Mouse (Mus musculus) embryo, embryonic 11 days (tissue): ENCODE data around the gene Gtpbp8.

ENCODE experiments used
- DNase-seq: peaks from one replicate; pipeline ENCODE4 v3.0.0-alpha.2; 2015

Gene Gtpbp8

DNA sequence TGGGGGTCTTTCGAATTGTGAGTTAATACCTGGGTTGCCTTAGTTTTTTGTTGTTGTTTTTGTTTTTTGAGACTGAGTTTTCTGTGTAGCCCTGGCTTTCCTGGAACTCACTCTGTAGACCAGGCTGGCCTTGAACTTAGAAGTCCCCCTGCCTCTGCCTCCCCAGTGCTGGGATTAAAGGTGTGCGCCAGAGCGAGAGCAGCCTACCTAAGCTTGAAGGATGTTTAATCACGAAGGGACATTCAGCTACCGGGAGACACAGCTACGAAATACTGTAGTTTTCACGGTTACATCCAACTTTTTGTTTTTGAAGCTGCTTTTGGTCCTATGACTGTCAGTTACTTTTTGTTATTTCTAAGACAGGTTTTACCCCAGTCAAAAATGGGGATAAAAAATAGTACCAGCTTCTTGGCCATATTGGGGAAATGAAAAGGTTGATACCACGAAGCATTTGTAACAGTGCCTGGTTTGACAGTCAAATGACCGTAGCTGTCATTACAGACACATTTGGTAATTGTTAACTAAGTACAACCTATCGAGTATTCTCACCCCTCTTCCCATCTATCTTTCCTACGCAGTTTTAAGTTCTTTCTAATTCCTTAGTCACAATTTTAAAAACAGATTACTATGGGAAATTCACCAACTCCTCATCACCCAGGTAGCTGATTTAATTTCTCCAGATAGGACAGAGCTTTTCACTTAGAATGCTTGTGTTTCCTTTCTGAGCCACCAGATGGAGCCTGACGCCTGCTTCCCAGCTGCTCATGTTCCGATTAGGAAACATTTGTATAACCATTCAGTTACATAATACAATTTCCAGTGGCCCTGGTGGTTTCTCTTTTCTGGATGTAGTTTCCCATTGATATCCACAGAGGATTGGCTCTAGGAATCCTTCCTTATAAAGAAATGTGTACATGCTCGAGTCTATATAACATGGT, 20.6 kb downstream of the Gtpbp8 start:
- DNase-seq: peak; percentile 78

DNA sequence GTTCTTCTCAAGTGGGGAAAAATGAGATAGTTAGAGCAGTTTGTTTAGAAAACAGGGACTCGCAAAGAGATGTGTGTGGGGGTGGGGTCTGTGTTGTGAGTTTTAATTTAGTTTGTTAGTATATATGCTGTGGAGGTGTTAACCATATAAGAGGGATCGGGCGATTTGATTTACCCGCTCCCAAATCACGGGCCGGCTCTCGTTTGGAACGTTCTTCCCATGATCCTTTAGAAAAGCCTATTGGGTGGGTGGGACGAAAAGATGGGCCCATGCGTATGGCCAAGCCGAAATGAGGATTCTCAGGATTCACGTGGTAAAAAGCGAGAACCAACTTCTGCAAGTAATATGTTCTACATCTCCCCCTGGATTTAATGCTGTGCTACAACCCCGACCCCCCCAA, 21.3 kb downstream of the Gtpbp8 start:
- DNase-seq: peak; percentile 83

DNA sequence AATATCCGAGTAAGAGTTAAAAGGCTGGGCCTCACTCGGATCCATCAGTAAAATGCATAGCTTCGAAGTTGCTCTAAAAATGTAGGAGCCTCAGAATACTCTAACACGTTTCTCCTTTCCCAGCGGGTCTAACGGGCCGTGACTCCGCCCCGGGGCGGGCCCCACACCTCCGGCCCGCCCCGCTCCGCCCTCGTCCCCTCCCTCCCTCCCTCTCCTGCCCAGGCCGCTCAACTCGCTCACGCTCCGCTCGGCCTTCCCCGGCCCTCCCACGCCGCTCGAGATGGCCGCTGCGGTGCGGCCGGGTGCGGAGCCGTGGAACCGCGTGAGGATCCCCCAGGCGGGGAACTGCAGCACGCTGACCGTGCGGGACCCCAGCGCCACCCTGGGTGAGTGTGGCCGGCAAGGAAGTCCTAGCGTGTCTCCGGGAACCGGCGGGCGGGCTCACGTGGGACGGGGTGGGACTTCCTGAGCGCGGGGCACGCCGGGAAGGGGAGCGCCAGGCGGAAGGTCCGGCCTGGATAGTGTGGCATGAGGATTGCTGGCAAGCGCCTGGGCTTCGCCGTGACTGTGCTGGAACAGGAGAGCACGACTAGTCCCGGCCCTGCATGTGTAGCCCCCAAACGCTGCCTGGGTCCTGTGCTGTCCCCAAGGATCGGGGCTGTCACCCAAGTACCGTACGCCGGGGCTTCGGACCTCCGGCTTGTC, 21.9 kb downstream of the Gtpbp8 start, which contains the start of gene Nepro:
TSS of gene Nepro (plus strand) at position 219 of the 705 bp plus-strand sequence.
- DNase-seq: peak; percentile 95

DNA sequence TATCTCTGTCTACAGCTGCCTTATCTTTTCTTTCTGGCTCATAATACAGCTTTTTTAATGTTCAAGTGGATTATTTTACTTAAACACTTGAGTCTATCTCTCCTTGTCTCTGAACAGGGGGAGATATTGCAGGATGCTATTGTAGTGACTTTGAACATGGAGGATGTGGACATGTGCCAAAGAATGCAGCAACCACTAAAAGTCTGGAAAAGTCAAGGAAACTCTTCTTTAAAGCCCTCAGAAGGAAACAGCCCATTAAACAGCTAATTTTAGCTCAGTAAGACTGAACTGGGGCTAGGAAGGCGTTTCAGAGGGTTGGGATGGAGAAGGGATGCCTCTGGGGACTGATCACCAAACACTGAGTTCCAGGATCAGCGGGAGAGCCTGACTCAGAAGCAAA, 23.5 kb downstream of the Gtpbp8 start:
- no peak for DNase-seq

DNA sequence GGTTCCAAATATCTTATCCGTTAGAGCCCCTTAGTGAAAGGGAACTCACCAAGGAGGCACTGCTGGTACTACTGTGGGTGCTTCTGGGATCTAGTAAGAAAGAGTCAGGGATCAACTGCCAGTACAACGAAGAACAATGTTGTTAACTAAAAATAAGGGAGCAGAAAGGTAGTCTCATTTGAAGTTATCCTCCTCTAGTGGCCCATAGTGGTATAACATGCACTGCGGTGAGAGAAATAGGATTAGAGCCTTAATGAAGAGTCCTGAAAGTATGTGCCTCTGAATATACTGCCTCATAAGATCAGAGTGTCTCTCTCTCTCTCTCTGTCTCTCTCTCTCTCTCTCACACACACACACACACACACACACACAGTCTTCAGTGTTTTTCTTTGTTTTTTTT, 25.6 kb downstream of the Gtpbp8 start:
- no peak for DNase-seq

DNA sequence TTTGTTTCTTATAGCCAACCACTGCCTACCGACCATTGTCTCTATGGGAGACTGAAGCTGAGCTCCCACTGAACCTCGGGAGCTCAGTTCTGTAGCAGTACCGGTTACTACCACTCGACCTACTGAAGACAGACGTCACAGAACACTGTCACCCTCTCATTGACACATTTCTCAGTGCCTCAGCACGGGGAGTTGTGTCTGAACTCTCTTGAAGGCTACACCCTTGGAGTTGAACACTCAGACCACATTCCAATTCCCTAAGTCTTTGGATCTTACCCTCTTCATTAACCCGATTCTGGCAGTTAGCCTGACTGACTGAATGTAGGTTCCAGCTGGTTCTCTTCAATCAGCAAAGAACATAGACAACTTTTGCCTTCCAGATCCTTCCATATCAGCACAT, 26.8 kb downstream of the Gtpbp8 start:
- DNase-seq: no peak

DNA sequence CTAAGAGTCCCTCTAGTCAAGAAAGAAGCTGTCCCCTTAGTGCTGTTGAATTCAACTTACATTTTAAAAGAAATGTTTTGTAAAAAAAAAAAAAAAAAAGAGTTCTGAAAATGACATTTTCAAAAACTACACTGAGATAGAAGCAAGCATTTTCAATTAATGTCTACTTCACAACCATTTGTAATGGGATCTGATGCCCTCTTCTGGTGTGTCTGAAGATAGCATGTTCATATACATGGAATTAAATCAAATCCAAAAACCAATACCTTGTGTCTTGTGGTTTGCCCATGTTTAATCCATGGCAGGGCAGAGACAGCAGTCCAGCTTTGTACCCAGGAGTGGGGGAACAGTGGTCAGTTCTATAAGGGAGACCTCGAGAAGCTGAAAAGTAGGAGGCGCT, 28.3 kb downstream of the Gtpbp8 start:
- DNase-seq: no peak

DNA sequence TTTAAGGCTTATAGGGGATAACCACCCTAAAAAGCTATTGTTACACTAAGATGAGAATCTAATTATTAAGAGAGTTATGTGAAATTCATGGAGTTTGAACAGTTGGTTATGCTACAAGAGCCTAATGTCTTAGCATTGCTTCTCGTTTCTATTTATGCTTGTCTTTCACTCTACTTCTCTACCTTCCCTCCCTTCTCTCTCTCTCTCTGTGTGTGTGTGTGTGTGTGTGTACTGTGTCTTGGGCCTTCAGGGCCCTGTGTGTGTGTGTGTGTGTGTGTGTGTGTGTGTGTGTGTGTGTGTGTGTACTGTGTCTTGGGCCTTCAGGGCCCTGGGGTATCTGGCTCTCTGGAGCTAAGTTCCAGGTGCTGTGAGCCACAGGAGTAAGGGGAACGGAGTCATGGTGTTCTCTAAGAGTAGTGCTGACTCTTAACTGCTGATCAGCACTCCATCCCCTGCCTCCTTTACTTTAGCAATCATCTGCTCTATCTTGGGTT, 29.0 kb downstream of the Gtpbp8 start:
- no peak for DNase-seq

DNA sequence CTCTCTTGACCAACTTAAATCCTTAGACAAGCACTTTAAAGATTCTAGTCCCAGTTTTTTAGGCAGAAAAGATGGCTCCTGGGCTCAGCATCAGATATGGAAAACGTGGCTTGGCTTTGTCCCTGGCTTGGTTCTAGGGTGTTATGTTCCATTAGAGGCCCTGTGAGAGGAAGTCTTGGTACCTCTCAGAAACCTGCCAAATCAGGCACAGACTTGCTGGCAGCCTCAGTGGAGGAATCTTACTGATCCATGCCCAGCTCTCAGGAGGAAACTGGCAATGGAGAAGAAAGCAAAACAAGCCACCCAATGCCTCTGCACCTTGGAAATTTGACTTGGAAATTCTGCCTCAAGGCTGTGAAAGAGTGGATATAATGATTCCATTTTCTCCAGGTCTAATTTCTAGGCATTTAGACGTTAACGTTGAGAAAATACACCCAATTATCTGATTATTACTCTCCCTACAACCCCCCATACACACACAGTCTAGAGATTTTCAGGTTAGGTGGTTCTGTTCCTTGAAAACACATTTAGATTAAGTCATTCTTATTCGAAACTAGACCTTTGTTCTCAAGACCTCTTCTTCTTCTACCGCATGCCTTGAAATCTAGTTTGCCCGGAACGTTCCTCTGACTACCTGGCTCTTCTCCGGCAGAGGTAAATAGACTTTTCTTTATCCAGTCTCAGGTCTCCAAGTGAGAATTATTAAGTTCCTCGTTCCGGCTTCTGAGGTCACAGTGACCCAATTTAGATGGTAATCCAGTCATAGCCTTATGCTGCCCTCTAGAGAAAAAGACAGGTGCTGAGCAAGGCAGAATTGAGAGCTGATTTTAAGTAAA, 29.6 kb downstream of the Gtpbp8 start:
- peak; percentile 83 for DNase-seq

DNA sequence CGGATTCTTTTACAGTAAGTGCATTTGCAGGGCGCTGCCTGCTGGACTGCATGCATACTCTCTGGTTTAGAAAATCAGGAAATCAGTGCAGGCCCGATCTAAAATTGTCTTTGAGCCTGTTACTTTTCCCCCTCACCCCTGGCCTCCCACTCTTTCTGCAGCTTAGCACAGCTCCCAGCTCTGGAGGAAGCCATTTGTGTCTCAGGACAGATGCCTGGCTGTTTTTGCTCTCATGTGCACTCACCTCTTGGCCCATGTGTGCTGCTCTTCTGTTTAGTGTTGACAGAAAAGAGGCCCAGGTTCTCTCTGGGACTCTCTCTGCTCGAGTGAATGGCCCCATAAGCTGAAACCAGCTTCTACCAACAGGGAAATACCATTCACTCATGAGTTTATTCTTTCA, 42.7 kb downstream of the Gtpbp8 start:
- DNase-seq: no peak

DNA sequence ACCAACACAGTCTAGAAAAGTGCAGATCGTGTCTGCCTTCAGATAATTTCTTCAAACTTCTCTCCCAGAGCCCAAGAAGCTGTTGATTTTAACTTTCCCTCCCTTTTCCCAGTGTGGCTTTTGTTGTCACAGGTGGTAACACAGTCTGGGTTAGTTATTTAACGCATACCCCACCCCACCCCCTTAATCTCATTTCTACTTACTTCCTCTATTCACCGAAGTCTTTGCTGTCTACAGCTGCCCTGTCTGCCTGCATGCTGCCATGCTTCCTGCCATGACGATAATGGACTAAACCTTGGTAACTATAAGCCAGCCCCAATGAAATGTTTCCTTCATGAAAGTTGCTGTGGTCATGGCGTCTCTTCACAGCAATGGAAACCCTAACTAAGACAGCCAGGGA, 43.9 kb downstream of the Gtpbp8 start:
- DNase-seq: no peak

DNA sequence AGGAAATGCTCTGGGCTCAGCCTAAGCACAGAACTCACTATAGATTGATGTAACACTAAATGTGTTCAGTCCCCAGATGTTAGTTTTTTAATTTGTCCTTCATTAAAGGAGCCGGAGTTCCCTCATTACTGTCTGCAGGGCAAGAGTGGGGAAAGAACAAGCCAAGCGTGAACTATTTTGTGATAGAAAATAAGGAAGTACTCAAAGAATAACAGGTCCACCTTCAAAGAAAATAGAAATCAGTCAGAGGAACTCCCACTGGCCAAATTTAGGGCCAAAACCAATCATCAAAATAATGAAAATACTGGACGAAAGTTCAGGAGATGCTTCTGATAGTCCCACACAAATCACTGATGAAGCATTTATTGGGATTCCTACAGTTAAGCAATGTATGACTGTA, 45.0 kb downstream of the Gtpbp8 start:
- DNase-seq: no peak

DNA sequence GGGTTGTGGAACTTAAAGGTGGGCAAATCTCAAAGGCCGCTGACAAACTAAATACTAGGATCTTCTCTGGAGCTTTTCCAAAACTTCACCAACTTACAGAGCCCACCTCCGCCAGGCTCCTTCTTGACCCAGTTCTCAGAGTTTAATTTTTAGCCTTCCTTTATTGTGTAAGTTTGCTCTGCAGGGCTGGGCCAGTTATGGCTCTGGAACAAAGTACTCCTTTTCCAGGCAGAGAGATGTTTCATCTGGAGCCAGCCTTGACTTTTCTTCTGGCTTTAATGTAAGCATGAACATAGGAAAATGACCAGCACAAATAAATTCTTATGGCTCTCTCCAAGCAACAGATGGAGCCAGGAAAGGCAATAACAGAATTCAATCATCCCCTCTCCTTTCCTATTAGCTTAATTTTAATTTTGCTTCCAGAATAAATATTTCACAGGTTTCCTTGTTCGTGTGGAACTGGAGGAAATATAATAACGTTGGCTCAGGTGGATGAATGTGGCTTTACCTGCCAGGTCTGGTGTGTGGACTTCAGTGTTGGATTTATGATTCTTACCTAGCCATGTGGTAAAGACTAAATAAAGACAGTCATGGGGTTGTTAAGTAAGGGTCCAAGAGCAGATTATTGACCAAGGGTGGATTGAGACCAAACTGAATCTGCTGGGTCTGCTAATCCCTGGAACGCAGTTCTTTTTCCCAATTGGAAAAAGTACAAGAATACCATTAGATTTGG, 48.5 kb downstream of the Gtpbp8 start:
- DNase-seq: no peak

DNA sequence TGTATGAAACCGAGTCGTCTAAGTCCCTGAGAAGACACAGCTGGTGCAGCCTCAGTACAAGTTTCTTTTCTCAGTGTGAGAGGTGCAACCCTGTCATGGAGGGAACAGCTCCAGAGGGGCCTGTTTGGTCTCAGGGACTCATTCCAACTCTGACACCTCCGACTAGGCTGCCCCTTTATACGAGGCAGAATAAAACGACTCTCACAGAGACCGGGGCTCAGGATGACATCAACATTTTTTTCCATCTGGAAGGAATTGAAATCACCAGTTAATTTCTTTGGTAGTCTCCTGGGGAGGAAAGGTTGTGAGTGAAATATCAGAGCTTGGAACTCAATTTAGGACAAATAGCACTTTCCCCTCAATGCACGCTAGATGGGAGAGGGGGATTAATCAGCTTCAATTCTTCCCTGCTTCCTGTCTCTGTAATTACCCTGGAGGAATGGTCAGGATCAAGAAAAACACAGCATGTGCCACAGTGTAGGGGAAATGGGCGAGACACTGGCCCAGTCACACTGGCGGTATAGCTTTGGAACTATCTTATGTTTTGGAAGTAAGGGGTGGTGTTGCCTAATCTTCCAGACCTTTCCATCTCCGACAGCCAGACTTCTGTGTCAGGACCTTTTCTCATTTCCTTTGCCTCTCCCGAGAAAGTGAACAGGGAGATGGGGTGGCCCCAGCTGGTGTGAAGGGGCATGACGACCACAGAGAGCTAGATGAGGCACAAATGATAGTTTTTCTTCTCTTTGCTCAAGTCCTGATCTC, 50.1 kb downstream of the Gtpbp8 start:
- peak; percentile 41 for DNase-seq

DNA sequence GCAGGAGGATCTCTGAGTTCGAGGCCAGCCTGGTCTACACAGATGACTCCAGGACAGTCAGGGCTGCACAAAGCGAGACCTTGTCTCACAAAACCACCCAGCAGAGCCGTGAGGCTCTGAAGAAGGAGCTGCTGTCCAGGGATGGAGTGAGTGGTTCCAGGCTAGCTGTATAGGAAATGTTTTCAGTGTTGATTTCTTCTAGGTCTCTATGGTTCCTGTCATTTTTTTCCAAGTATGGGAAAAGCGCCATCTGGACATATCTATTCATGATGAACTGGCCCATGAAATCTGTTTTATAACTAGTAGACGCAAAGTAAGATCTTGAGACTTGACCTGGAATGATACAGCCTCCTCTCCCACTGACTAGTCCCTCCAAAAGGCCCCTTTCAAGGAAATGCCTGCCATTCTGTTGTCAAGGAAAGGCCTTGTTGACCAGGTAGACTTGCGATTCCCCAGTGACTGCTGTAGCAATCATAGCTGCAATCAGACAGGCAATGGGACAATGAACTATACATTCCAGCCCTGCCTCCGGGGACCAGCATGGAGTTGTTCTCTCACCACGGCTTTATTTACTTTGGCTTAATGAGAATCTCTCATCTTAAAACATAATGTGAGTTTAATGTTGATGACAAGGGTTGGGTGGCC, 50.8 kb downstream of the Gtpbp8 start:
- DNase-seq: peak; percentile 27

DNA sequence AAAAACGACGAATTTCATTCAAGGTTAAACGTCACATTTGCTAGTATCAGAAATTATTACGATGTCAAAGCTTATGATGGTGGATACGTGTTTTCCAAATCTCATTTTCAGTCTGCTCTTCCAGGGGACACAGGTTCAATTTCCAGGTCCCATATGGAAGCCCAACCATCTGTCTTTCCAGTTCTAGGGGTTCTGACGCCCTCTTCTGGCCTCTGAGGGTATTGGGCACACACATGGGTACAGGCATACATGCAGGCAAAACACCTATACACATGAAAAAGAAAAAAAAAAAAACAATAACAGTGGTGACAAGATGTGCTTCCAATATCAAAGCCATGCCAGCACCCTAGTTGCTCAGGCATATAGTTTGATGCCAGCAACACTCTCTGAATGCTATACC, 52.5 kb downstream of the Gtpbp8 start:
- no peak for DNase-seq

DNA sequence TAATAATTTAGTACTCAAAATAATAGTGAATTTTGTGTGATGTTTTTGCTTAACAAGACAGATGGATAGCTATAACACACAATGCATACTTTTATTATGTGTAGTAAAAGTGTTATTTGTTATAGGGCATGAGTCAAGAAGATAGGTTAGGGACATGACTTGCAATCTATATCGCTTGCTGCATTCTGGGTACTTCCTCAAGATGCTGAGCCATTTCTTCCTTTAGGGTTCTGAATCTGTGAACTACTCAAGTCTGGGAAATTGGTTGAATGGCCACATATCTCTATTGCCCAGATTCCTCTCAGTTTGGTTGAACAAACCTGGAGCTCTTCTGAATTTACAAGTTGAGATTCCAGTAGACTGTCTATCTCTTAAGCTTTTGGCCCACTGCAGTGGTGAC, 53.6 kb downstream of the Gtpbp8 start:
- no peak for DNase-seq

DNA sequence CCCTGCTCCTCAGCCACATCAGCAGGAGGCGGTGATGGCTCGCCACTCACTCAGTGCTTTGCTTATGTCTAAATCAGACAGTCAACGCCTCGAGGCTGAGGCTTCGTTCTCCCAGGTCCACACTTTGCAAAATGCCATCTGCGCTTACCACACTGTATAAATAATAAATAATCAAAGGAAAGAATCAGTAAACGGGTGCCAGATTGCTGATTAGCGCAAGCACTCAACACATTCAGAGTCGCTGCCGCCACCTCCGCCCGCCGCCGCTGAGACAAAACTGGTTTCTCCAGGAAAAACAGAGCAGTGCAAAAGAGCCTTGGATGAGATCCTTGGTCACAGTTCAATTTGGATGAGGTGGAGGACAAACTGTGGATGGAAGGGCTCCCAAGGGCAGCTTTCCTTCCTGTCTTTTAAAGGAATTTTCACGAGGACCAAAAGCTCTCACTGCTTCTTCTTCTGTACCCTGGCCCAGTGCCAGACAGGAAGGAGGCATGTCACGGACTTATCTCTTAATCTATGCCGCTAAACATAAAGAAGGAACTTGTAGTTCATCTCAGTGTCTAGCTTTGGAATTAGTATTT, 54.5 kb downstream of the Gtpbp8 start:
- no peak for DNase-seq

DNA sequence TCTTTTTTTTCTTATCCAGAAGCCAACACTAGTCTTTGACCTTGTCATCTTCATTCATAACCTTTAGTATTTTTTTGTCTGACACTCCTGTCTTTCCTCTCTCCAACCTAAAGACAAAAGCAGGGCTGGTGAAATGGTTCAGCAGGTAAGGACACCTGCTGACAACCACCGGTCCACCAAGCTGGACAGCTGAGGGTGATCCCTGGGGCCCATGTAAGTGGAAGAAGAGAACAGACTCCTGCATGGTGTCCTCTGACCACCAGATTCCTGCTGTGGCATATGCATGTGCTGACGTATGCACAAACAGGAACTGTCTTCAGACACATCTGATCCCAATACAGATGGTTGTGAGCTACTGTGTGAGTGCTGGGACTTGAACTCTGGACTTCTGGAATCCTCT, 55.1 kb downstream of the Gtpbp8 start:
- no peak for DNase-seq

DNA sequence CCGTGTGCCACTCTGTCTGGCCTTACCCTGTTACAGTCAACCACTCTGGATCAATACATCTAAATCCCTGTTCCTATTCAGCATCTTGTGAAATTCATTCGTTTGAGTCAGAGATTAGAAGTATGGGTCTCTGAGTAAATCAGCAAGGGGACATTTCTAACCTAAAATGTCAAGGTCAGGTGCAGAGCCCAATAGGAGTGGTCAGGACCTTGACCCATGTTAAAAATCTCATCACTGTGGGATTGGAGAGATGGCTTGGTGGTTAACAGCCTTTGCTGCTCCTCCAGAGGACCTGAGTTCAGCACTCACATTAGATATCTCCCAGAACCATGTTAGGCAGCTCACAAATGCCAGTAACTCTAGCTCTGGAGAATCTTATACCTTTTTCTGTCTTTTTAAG, 55.7 kb downstream of the Gtpbp8 start:
- no peak for DNase-seq

DNA sequence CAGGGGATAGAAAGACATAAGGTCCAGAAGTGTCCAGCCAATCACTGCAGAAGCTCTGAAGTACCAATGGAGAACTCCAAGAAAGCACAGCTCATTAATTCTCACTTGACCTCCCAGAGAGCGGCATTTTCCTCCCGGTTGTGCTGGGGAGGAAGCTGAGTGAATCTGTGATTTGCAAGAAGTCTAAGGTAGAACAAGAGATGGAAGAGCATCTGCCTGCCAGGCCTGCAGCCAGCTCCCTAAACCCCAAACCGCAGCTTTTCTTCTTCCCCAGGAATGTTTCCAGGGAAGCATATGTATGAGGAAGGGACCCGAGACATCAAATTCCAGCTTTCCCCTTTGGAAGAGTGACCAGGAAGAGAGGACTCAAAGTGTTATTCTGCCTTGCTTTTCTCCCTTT, 57.7 kb downstream of the Gtpbp8 start:
- peak; percentile 67 for DNase-seq
